Mouse (Mus musculus) kidney, embryonic 15.5 days (tissue): Measurements from ENCODE around the gene Fgf13. TPM values are rescaled to one million over a fixed set of nuclear protein-coding genes. Genes with fewer than 3 reads are reported as not detected.

Experiments
- ATAC-seq: fragments of 200-750 bp; cut with Nextera tagmentation; replicated peaks from 2 replicates; pipeline ENCODE4 v1.8.0; 2017; ENCODE audit warnings: moderate TSS enrichment; ENCODE audit not compliant: low FRiP score
- H3K27ac ChIP-seq: fragments of 300-500 bp; sonication (generic); 2 replicates; pipeline ENCODE4 v1.5.1; 2015; ENCODE audit warnings: mild to moderate bottlenecking, inconsistent platforms
- H3K27me3 ChIP-seq: fragments of 300-500 bp; sonication (generic); 2 replicates; pipeline ENCODE4 v1.6.1; 2015; ENCODE audit warnings: inconsistent platforms
- H3K36me3 ChIP-seq: fragments of 300-500 bp; sonication (generic); 2 replicates; pipeline ENCODE4 v1.6.1; 2015; ENCODE audit warnings: inconsistent platforms
- H3K4me1 ChIP-seq: fragments of 300-500 bp; sonication (generic); 2 replicates; pipeline ENCODE4 v1.6.1; 2015; ENCODE audit warnings: inconsistent platforms
- H3K4me2 ChIP-seq: fragments of 300-500 bp; sonication (generic); 2 replicates; pipeline ENCODE4 v1.6.1; 2015; ENCODE audit warnings: moderate library complexity, mild to moderate bottlenecking, inconsistent platforms
- H3K4me3 ChIP-seq: fragments of 300-500 bp; sonication (generic); replicated peaks from 2 replicates; pipeline ENCODE4 v1.5.1; 2015; ENCODE audit warnings: mild to moderate bottlenecking, inconsistent platforms
- H3K9ac ChIP-seq: fragments of 300-500 bp; sonication (generic); 2 replicates; pipeline ENCODE4 v1.6.1; 2015; ENCODE audit warnings: mild to moderate bottlenecking, inconsistent platforms
- H3K9me3 ChIP-seq: fragments of 300-500 bp; sonication (generic); replicated peaks from 2 replicates; pipeline ENCODE4 v1.6.1; 2016; ENCODE audit warnings: inconsistent platforms
- WGBS: fragments of 180-500 bp; shearing (Covaris S2); methylation state at CpG from one replicate; pipeline ENCODE4 v1.1.7; 2015; ENCODE audit warnings: mixed read lengths; 5-methylcytosine and 5-hydroxymethylcytosine counted together
- polyA plus RNA-seq: library from polyadenylated mRNA; unstranded; fragments of >200 nt; fragmentation: Nextera tagmentation; extraction: Ambion mirVana; gene quantifications from 2 replicates; pipeline ENCODE4 v1.2.1, GENCODE M21; 2015

The Fgf13 gene
- polyA plus RNA-seq, 1 experiment from 2014 or later: 5.4 TPM

- H3K36me3 ChIP-seq: no peaks in the 10 kb centered on the region
- no peak overlapping the region for H3K4me2 ChIP-seq
- 74% methylated on average over 4 of the region's 4 CpGs for WGBS
- no peak overlapping the region for H3K4me3 ChIP-seq
- H3K27me3 ChIP-seq: 0 out of 2 replicates have a peak, but pooled peaks cover 4% of the 10 kb centered on the region
- H3K9ac ChIP-seq: no peak overlapping the region
- H3K9me3 ChIP-seq: no peaks in the 10 kb centered on the region
- no peak overlapping the region for H3K27ac ChIP-seq
- no peak for ATAC-seq
- no peaks in the 10 kb centered on the region for H3K4me1 ChIP-seq
Observed at GRCm38 (mm10) chrX:59179627-59180026, 388.2 kb downstream of the Fgf13 start.

- Histone ChIP-seq H3K4me1 (no peaks in the 10 kb centered on the region), H3K9ac (no peak overlapping the region), H3K4me2 (no peak overlapping the region), H3K9me3 (no peaks in the 10 kb centered on the region), H3K27me3 (0 out of 2 replicates have a peak, but pooled peaks cover 4% of the 10 kb centered on the region), H3K4me3 (no peak overlapping the region), H3K36me3 (no peaks in the 10 kb centered on the region), H3K27ac (no peak overlapping the region)
- WGBS: 16% methylated on average over 3 of the region's 3 CpGs
- no peak for ATAC-seq
Observed at GRCm38 (mm10) chrX:59179081-59179596, 388.7 kb downstream of the Fgf13 start.

- Histone ChIP-seq H3K27me3 (0 out of 2 replicates have a peak, but pooled peaks cover 4% of the 10 kb centered on the region), H3K27ac (no peak overlapping the region), H3K4me1 (no peaks in the 10 kb centered on the region), H3K36me3 (no peaks in the 10 kb centered on the region), H3K9ac (no peak overlapping the region), H3K4me2 (no peak overlapping the region), H3K4me3 (no peak overlapping the region), H3K9me3 (no peaks in the 10 kb centered on the region)
- 66% methylated on average over 3 of the region's 3 CpGs for WGBS
- ATAC-seq: no peak
Observed at GRCm38 (mm10) chrX:59177653-59178052, 390.2 kb downstream of the Fgf13 start.

GRCm38 (mm10) chrX:59172200-59172599, 395.7 kb downstream of the Fgf13 start:
- no peak overlapping the region for H3K27ac ChIP-seq
- H3K9ac ChIP-seq: no peak overlapping the region
- H3K36me3 ChIP-seq: no peaks in the 10 kb centered on the region
- no peak overlapping the region for H3K4me2 ChIP-seq
- no peaks in the 10 kb centered on the region for H3K27me3 ChIP-seq
- no peaks in the 10 kb centered on the region for H3K4me1 ChIP-seq
- ATAC-seq: no peak
- WGBS: 10% methylated on average over 1 of the region's 1 CpGs
- no peak overlapping the region for H3K4me3 ChIP-seq
- no peaks in the 10 kb centered on the region for H3K9me3 ChIP-seq

- Histone ChIP-seq H3K4me2 (no peak overlapping the region), H3K9ac (no peak overlapping the region), H3K9me3 (no peaks in the 10 kb centered on the region), H3K27me3 (no peaks in the 10 kb centered on the region), H3K36me3 (no peaks in the 10 kb centered on the region), H3K4me1 (no peaks in the 10 kb centered on the region), H3K27ac (no peak overlapping the region), H3K4me3 (no peak overlapping the region)
- no peak for ATAC-seq
- WGBS: 83% methylated on average over 2 of the region's 2 CpGs
Observed at GRCm38 (mm10) chrX:59166763-59167162, 401.1 kb downstream of the Fgf13 start.

- Histone ChIP-seq H3K27ac (no peak overlapping the region), H3K4me1 (no peaks in the 10 kb centered on the region), H3K4me2 (no peak overlapping the region), H3K27me3 (peaks cover 3% of the 10 kb centered on the region; the same call in 1 of the 2 replicates), H3K9ac (no peak overlapping the region), H3K36me3 (no peaks in the 10 kb centered on the region), H3K4me3 (no peak overlapping the region), H3K9me3 (no peaks in the 10 kb centered on the region)
- ATAC-seq: no peak
- 61% methylated on average over 2 of the region's 2 CpGs for WGBS
Observed at GRCm38 (mm10) chrX:59141947-59142346, 425.9 kb downstream of the Fgf13 start.

- ATAC-seq: peak; percentile 75
- Histone ChIP-seq H3K4me2 (peak overlapping the region; percentile 82), H3K27ac (no peak overlapping the region), H3K36me3 (no peaks in the 10 kb centered on the region), H3K4me1 (0 out of 2 replicates have a peak, but pooled peaks cover 4% of the 10 kb centered on the region), H3K9me3 (no peaks in the 10 kb centered on the region), H3K9ac (no peak overlapping the region), H3K27me3 (peaks cover 29% of the 10 kb centered on the region), H3K4me3 (peak overlapping the region; percentile 52)
- WGBS: 16% methylated on average over 8 of the region's 8 CpGs
Observed at GRCm38 (mm10) chrX:59134928-59135361, 432.9 kb downstream of the Fgf13 start.

- H3K4me1 ChIP-seq: 0 out of 2 replicates have a peak, but pooled peaks cover 4% of the 10 kb centered on the region
- H3K4me3 ChIP-seq: peak overlapping the region; percentile 52
- peaks cover 29% of the 10 kb centered on the region for H3K27me3 ChIP-seq
- H3K9me3 ChIP-seq: no peaks in the 10 kb centered on the region
- H3K9ac ChIP-seq: peak overlapping the region; percentile 29; the same call in 1 of the 2 replicates
- H3K36me3 ChIP-seq: no peaks in the 10 kb centered on the region
- whole genome bisulfite sequencing: 13% methylated on average over 51 of the region's 75 CpGs
- H3K4me2 ChIP-seq: peak overlapping the region; percentile 82
- no peak overlapping the region for H3K27ac ChIP-seq
- ATAC-seq: peak; percentile 88
Observed at GRCm38 (mm10) chrX:59134166-59134861, 433.6 kb downstream of the Fgf13 start.

GRCm38 (mm10) chrX:59133834-59134165, 434.1 kb downstream of the Fgf13 start:
- ATAC-seq: no peak; the same call in 1 of the 2 replicates
- Histone ChIP-seq H3K9ac (peak overlapping the region; percentile 29; the same call in 1 of the 2 replicates), H3K36me3 (no peaks in the 10 kb centered on the region), H3K27ac (no peak overlapping the region), H3K9me3 (no peaks in the 10 kb centered on the region), H3K27me3 (peaks cover 29% of the 10 kb centered on the region), H3K4me2 (peak overlapping the region; percentile 82), H3K4me1 (0 out of 2 replicates have a peak, but pooled peaks cover 4% of the 10 kb centered on the region), H3K4me3 (peak overlapping the region; percentile 52)
- 23% methylated on average over 24 of the region's 24 CpGs for WGBS

- 31% methylated on average over 10 of the region's 10 CpGs for WGBS
- Histone ChIP-seq H3K9me3 (no peaks in the 10 kb centered on the region), H3K4me3 (peak overlapping the region; percentile 52), H3K4me2 (peak overlapping the region; percentile 82), H3K27ac (no peak overlapping the region), H3K4me1 (0 out of 2 replicates have a peak, but pooled peaks cover 4% of the 10 kb centered on the region), H3K27me3 (peaks cover 29% of the 10 kb centered on the region), H3K36me3 (no peaks in the 10 kb centered on the region), H3K9ac (no peak overlapping the region)
- no peak for ATAC-seq
Observed at GRCm38 (mm10) chrX:59133416-59133815, 434.5 kb downstream of the Fgf13 start.

GRCm38 (mm10) chrX:59126637-59127036, 441.2 kb downstream of the Fgf13 start:
- Histone ChIP-seq H3K4me3 (no peak overlapping the region), H3K4me1 (no peaks in the 10 kb centered on the region), H3K9me3 (no peaks in the 10 kb centered on the region), H3K27me3 (no peaks in the 10 kb centered on the region), H3K27ac (no peak overlapping the region), H3K36me3 (no peaks in the 10 kb centered on the region), H3K4me2 (no peak overlapping the region), H3K9ac (no peak overlapping the region)
- no peak for ATAC-seq
- WGBS: 67% methylated on average over 4 of the region's 4 CpGs

- ATAC-seq: no peak
- H3K27me3 ChIP-seq: no peaks in the 10 kb centered on the region
- no peak overlapping the region for H3K27ac ChIP-seq
- H3K36me3 ChIP-seq: no peaks in the 10 kb centered on the region
- no peaks in the 10 kb centered on the region for H3K9me3 ChIP-seq
- no peak overlapping the region for H3K9ac ChIP-seq
- H3K4me3 ChIP-seq: no peak overlapping the region
- no peak overlapping the region for H3K4me2 ChIP-seq
- H3K4me1 ChIP-seq: no peaks in the 10 kb centered on the region
Observed at GRCm38 (mm10) chrX:59113187-59113586, 454.7 kb downstream of the Fgf13 start.
